Mouse (Mus musculus): ENCODE measurements at regions not wholly inside any gene's neighbourhood (a gene's known extent, or its start where the extent isn't known, plus 50 kb on each side); places are given as distances from the start of the nearest gene placed in this dataset.

- DNase-seq (ENCODE audit: low spot score in 2 of 2) = no peak
These were observed 232.0 kb downstream of the Wdr72 start for GRCm38 (mm10) chr9:74342176-74342575.

GRCm38 (mm10) chr9:74345027-74345426 is 234.9 kb downstream of the Wdr72 start:
- no peak for DNase-seq (ENCODE audit: low spot score in 2 of 2)

- no peak for DNase-seq (ENCODE audit: low spot score in 2 of 2)
These were observed 238.6 kb downstream of the Wdr72 start for GRCm38 (mm10) chr9:74348776-74349175.

- no peak for DNase-seq (ENCODE audit: low spot score in 2 of 2)
These were observed 255.8 kb downstream of the Wdr72 start for GRCm38 (mm10) chr9:74365930-74366438.

DNA sequence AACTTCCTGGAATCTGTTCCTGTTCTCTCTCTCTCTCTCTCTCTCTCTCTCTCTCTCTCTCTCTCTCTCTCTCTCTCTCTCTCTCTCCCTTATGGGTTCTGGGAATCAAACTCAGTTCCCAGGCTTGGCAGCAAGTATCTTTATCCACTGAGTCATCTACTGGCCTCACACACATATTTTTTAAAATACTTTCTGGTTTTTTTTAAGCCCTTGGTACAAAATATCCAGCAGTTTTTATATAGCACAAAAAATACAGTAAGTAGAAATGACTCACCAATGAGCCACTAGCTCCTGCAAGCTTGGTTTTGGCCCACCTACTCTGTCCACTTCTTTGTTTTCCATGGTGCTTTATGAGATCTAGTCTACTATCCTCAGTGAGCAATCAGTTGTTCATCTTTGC is 266.0 kb downstream of the Wdr72 start:
- DNase-seq (ENCODE audit: low spot score in 2 of 2) = no peak

GRCm38 (mm10) chr9:74377204-74377603 is 267.0 kb downstream of the Wdr72 start:
- DNase-seq (ENCODE audit: low spot score in 2 of 2) = no peak

- no peak for DNase-seq (ENCODE audit: low spot score in 2 of 2)
These were observed 274.2 kb downstream of the Wdr72 start for GRCm38 (mm10) chr9:74384206-74384896.

DNA sequence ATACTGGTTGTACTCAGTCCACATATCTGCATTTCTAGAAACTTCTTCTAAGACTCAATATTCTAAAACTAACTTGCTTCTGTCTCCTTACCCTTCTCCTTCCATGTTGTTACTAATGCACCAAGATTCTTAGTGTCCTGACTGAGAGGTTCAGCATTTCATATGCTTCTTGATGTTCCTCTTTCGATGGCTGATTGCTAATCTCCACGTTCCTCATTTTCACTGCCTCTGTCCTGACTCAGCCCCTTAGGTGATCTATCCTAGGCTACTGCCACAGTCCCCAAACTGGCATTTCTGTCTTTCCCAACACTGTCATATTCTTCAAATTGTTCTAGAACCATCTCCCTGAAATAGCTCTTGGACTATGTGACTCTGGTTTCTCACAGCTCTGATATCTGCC is 315.4 kb downstream of the Wdr72 start:
- DNase-seq (ENCODE audit: low spot score in 2 of 2) = no peak

- no peak for DNase-seq (ENCODE audit: low spot score in 2 of 2)
These were observed 339.8 kb downstream of the Wdr72 start for GRCm38 (mm10) chr9:74449981-74450380.

GRCm38 (mm10) chr9:74461084-74461483 is 350.9 kb downstream of the Wdr72 start:
- DNase-seq (ENCODE audit: low spot score in 2 of 2) = no peak

- DNase-seq (ENCODE audit: low spot score in 2 of 2) = no peak
These were observed 366.7 kb downstream of the Wdr72 start for GRCm38 (mm10) chr9:74476830-74477229.

GRCm38 (mm10) chr9:74479273-74479672 is 369.1 kb downstream of the Wdr72 start:
- DNase-seq (ENCODE audit: low spot score in 2 of 2) = no peak

DNA sequence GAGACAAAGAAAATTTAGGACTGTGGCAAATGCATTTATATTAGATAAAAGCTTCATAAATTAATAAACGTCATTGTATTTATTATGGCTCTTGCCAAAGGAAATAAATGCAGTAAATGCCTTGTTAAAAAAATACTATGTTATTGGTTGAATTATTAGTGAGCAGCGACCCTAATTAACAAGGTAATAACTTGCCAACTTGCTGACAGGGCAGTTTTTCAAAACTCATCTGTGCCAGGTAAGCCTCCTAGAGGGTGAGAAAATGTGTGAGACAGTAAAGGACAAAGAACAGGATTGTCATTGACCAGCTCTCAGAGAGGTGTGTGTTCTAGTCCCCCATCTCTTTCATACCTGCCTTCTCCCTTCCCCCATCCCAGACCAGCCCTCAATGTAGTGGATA is 347.8 kb upstream of the Onecut1 start:
- no peak for DNase-seq (ENCODE audit: low spot score in 2 of 2)

DNA sequence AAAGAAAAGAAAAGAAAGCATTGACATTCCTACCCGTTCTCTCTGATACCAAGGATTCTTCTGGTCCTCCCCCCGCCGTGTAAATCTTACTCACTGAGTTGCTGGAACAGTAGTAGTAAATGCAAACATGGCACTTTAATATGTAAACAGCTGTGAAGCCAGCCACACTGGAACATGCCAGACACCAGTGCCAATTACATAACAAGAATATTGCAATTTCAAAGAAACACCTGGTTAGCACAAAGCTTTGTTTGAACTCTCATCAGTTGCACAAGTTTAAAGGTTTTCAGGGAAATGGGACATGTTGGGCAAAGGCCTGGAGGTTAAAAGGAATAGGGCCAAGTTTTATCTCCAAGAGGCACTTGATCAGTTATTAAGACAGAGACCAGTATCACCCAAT is 333.2 kb upstream of the Onecut1 start:
- no peak for DNase-seq (ENCODE audit: low spot score in 2 of 2)

DNA sequence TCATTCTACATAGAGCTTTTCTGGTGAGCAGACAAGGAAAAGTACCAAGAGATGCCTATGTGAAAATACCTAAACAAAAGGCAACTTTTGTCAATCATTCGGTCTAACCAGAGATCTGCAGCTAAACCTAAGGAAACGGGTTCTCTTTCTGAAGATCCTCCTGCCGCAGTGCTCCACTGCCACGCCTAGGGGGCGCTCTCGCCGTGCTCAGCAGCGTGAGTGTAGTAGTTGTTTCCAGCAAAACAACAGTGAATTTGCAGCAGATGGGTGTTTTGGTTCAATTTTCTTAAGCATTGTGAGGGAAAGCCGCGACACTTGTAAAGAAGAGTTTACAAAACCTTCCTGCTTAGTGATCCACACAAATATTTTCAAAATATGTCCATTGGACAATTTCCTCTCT is 331.4 kb upstream of the Onecut1 start:
- peak; percentile 13 to 19 for DNase-seq (ENCODE audit: low spot score in 2 of 2)

DNA sequence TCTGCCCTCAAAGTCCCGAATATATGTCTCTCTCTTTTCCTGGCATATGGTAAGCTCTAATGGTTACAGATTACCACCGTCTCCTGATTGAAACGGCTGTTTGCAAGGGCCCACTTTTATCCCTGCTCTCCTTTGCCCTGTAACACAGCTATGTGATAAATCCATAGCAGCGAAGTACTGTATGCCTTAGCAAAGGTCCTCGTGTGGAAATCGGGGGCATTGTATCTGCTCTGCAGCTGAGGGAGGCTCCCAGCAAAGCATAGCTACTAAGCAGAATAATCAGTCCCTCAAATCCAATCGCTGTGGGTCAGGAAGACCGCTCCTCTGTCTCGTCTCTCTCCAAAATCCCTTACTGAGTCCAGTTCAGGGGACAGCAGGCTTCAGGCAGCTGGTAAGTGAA is 331.0 kb upstream of the Onecut1 start:
- DNase-seq (ENCODE audit: low spot score in 2 of 2) = no peak

DNA sequence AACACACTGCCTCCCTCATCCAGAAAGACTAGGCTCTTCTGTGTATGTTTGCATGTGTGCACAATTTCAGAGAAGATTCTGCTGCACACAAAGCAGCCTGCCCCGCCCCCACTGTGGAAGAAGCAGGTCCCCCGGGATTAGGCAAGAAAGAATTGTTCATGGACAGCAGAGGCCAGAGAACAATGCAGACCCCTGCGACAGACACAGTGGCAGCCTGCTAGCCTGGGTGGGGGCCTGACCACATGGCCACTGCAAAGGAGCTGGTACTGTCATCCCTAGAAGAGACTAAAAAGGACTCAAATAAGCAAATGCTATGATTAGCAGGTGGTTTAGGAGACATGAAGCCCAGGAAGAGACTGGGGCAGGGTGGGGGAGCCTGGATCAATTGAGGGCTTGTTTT is 329.7 kb upstream of the Onecut1 start:
- DNase-seq (ENCODE audit: low spot score in 2 of 2) = no peak

DNA sequence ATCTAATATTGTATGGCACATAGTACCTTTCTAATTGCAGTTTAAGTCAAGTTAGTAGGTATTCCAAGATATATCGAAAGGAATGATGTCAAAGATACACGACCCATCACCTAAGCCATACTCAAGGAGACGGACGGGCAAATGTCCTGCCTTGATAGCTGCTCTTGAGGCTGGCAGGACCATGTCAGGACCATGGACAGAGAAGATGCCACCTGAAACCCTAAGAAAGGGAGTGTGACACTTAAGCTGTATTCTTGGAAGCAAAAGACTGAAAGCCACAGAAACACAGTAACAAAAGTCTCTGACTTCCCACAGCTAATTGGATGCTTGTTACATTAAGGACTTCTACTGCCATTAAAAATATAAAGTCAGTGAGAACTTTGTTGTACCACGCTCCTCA is 326.7 kb upstream of the Onecut1 start:
- DNase-seq (ENCODE audit: low spot score in 2 of 2) = no peak

- no peak for DNase-seq (ENCODE audit: low spot score in 2 of 2)
These were observed 305.6 kb upstream of the Onecut1 start for GRCm38 (mm10) chr9:74556116-74556515.

- no peak for DNase-seq (ENCODE audit: low spot score in 2 of 2)
These were observed 269.0 kb upstream of the Onecut1 start for GRCm38 (mm10) chr9:74592757-74593156.

GRCm38 (mm10) chr9:74593970-74594369 is 267.8 kb upstream of the Onecut1 start:
- DNase-seq (ENCODE audit: low spot score in 2 of 2) = no peak

DNA sequence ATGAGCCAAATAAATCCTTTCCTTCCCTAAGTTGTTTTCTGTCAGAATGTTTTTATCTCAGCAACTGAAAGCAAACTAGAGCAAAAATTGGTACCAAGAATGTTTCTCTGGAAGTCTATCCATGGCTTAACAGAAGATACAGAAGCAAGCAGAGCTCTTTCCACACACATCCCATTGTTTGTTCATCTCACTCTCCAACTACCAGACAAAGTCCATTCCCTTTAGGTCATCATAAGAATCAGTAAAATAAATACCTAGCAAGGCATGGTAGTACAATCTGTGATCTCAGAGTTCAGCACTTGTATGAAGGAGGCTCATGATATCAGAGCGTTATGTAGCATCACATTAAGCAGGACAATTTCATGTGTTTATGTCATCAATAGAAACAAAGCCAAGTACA is 257.3 kb upstream of the Onecut1 start:
- DNase-seq (ENCODE audit: low spot score in 2 of 2) = no peak

- no peak for DNase-seq (ENCODE audit: low spot score in 2 of 2)
These were observed 239.8 kb upstream of the Onecut1 start for GRCm38 (mm10) chr9:74621957-74622356.

GRCm38 (mm10) chr9:74645394-74645793 is 216.3 kb upstream of the Onecut1 start:
- no peak for DNase-seq (ENCODE audit: low spot score in 2 of 2)

All from urinary bladder, postnatal 36 days (tissue).